Mouse (Mus musculus) hindbrain, embryonic 16.5 days (tissue): Measurements from ENCODE around the gene Igf2r. TPM values are rescaled to one million over a fixed set of nuclear protein-coding genes. Genes with fewer than 3 reads are reported as not detected.

ENCODE experiments used
- ATAC-seq: fragments of 200-750 bp; cut with Nextera tagmentation; 2 replicates; pipeline ENCODE4 v1.8.0; 2017; ENCODE audit warnings: moderate TSS enrichment, moderate library complexity
- H3K27ac ChIP-seq: fragments of 300-500 bp; sonication (generic); 2 replicates; pipeline ENCODE4 v1.5.1; 2014; ENCODE audit warnings: low read depth, mild to moderate bottlenecking, control low read depth, low read length, moderate library complexity
- H3K27me3 ChIP-seq: fragments of 300-500 bp; sonication (generic); replicated peaks from 2 replicates; pipeline ENCODE4 v1.6.1; 2014; ENCODE audit warnings: low read length; ENCODE audit not compliant: control insufficient read depth, insufficient read depth
- H3K36me3 ChIP-seq: fragments of 300-500 bp; sonication (generic); 2 replicates; pipeline ENCODE4 v1.6.1; 2014; ENCODE audit warnings: mild to moderate bottlenecking, low read length, moderate library complexity, mixed read lengths; ENCODE audit not compliant: control insufficient read depth, insufficient read depth
- H3K4me1 ChIP-seq: fragments of 300-500 bp; sonication (generic); 2 replicates; pipeline ENCODE4 v1.6.1; 2014; ENCODE audit warnings: low read depth, low read length; ENCODE audit not compliant: control insufficient read depth, insufficient read depth
- H3K4me2 ChIP-seq: fragments of 300-500 bp; sonication (generic); 2 replicates; pipeline ENCODE4 v1.6.1; 2014; ENCODE audit warnings: mild to moderate bottlenecking, low read length, control low read depth, moderate library complexity
- H3K4me3 ChIP-seq: fragments of 300-500 bp; sonication (generic); 2 replicates; pipeline ENCODE4 v1.5.1; 2014; ENCODE audit warnings: mild to moderate bottlenecking, low read length, control low read depth, moderate library complexity
- H3K9ac ChIP-seq: fragments of 300-500 bp; sonication (generic); 2 replicates; pipeline ENCODE4 v1.6.1; 2014; ENCODE audit warnings: low read depth, mild to moderate bottlenecking, control low read depth, low read length, moderate library complexity
- H3K9me3 ChIP-seq: fragments of 300-500 bp; sonication (generic); 2 replicates; pipeline ENCODE4 v1.6.1; 2014; ENCODE audit warnings: mild to moderate bottlenecking, low read length, moderate library complexity; ENCODE audit not compliant: control insufficient read depth
- WGBS: fragments of 180-500 bp; shearing (Covaris S2); extraction: QIAGEN DNeasy Blood & Tissue Kit; methylation state at CpG from one replicate; pipeline ENCODE4 v1.1.7; 2014; 5-methylcytosine and 5-hydroxymethylcytosine counted together
- polyA plus RNA-seq: library from polyadenylated mRNA; unstranded; fragments of >200 nt; fragmentation: Nextera tagmentation; extraction: Ambion mirVana; gene quantifications from 2 replicates; pipeline ENCODE4 v1.2.1, GENCODE M21; 2015

Igf2r gene
- polyA plus RNA-seq, 1 experiment from 2014 or later = 6.4 TPM

GRCm38 (mm10) chr17:12742151-12742908, 27.1 kb downstream of the Igf2r start:
- 53% methylated on average over 38 of the region's 38 CpGs for WGBS
- H3K9me3 ChIP-seq = peaks cover 23% of the 10 kb centered on the region
- H3K27me3 ChIP-seq = no peaks in the 10 kb centered on the region
- H3K9ac ChIP-seq = peak overlapping the region; percentile 58
- H3K36me3 ChIP-seq = peaks cover 26% of the 10 kb centered on the region
- peak overlapping the region; percentile 47 for H3K4me3 ChIP-seq
- H3K4me2 ChIP-seq = peak overlapping the region; percentile 58
- H3K27ac ChIP-seq = no peak overlapping the region
- H3K4me1 ChIP-seq = no peaks in the 10 kb centered on the region
- peak; percentile 34; the same call in 1 of the 2 replicates for ATAC-seq

GRCm38 (mm10) chr17:12741218-12741968, 28.1 kb downstream of the Igf2r start:
- peak overlapping the region; percentile 68 for H3K27ac ChIP-seq
- WGBS = 62% methylated on average over 37 of the region's 45 CpGs

GRCm38 (mm10) chr17:12740317-12740716, 29.1 kb downstream of the Igf2r start:
- no peak for ATAC-seq
- H3K4me3 ChIP-seq = no peak overlapping the region
- H3K4me1 ChIP-seq = no peaks in the 10 kb centered on the region
- 80% methylated on average over 2 of the region's 2 CpGs for WGBS
- peaks cover 23% of the 10 kb centered on the region for H3K9me3 ChIP-seq
- no peak overlapping the region for H3K27ac ChIP-seq
- H3K36me3 ChIP-seq = peaks cover 24% of the 10 kb centered on the region
- no peak overlapping the region for H3K9ac ChIP-seq
- H3K4me2 ChIP-seq = no peak overlapping the region
- no peaks in the 10 kb centered on the region for H3K27me3 ChIP-seq

More at GRCm38 (mm10) chr17:12741218-12741968, 28.1 kb downstream of the Igf2r start:
- H3K36me3 ChIP-seq = peaks cover 26% of the 10 kb centered on the region
- peak overlapping the region; percentile 58 for H3K4me2 ChIP-seq
- H3K9me3 ChIP-seq = peaks cover 23% of the 10 kb centered on the region
- peak; percentile 82 for ATAC-seq
- peak overlapping the region; percentile 47 for H3K4me3 ChIP-seq
- no peaks in the 10 kb centered on the region for H3K27me3 ChIP-seq
- no peaks in the 10 kb centered on the region for H3K4me1 ChIP-seq
- H3K9ac ChIP-seq = peak overlapping the region; percentile 58

GRCm38 (mm10) chr17:12739516-12739915, 29.9 kb downstream of the Igf2r start:
- Histone ChIP-seq H3K27me3 (no peaks in the 10 kb centered on the region), H3K4me1 (no peaks in the 10 kb centered on the region), H3K9me3 (peaks cover 23% of the 10 kb centered on the region), H3K4me3 (no peak overlapping the region), H3K4me2 (no peak overlapping the region), H3K36me3 (peaks cover 21% of the 10 kb centered on the region), H3K27ac (no peak overlapping the region), H3K9ac (no peak overlapping the region)
- no peak for ATAC-seq
- 78% methylated on average over 4 of the region's 4 CpGs for WGBS

- H3K36me3 ChIP-seq = peaks cover 22% of the 10 kb centered on the region
- 56% methylated on average over 1 of the region's 1 CpGs for WGBS
Observed at GRCm38 (mm10) chr17:12737934-12738333, 31.5 kb downstream of the Igf2r start.

GRCm38 (mm10) chr17:12734205-12734857, 35.1 kb downstream of the Igf2r start:
- H3K4me2 ChIP-seq = no peak overlapping the region

More at GRCm38 (mm10) chr17:12737934-12738333, 31.5 kb downstream of the Igf2r start:
- Histone ChIP-seq H3K4me1 (no peaks in the 10 kb centered on the region), H3K9me3 (peaks cover 20% of the 10 kb centered on the region), H3K9ac (no peak overlapping the region), H3K27ac (no peak overlapping the region), H3K4me2 (no peak overlapping the region), H3K4me3 (no peak overlapping the region), H3K27me3 (no peaks in the 10 kb centered on the region)
- no peak for ATAC-seq

GRCm38 (mm10) chr17:12733128-12733527, 36.3 kb downstream of the Igf2r start:
- Histone ChIP-seq H3K36me3 (peaks cover 16% of the 10 kb centered on the region), H3K27ac (no peak overlapping the region), H3K4me3 (no peak overlapping the region), H3K9ac (no peak overlapping the region), H3K4me1 (no peaks in the 10 kb centered on the region), H3K4me2 (no peak overlapping the region), H3K27me3 (no peaks in the 10 kb centered on the region), H3K9me3 (no peaks in the 10 kb centered on the region)
- WGBS = 95% methylated on average over 6 of the region's 6 CpGs
- no peak for ATAC-seq

More at GRCm38 (mm10) chr17:12734205-12734857, 35.1 kb downstream of the Igf2r start:
- ATAC-seq = no peak
- Histone ChIP-seq H3K9ac (no peak overlapping the region), H3K27me3 (no peaks in the 10 kb centered on the region), H3K4me1 (no peaks in the 10 kb centered on the region), H3K4me3 (no peak overlapping the region), H3K9me3 (no peaks in the 10 kb centered on the region), H3K27ac (0 out of 2 replicates have a peak overlapping the region, but pooled peaks have one; percentile 34), H3K36me3 (peaks cover 16% of the 10 kb centered on the region)
- 69% methylated on average over 12 of the region's 12 CpGs for WGBS

- Histone ChIP-seq H3K4me2 (no peak overlapping the region), H3K27me3 (no peaks in the 10 kb centered on the region), H3K9me3 (no peaks in the 10 kb centered on the region), H3K4me1 (peaks cover 14% of the 10 kb centered on the region), H3K9ac (no peak overlapping the region), H3K4me3 (no peak overlapping the region), H3K36me3 (peaks cover 11% of the 10 kb centered on the region), H3K27ac (no peak overlapping the region)
- 0 out of 2 replicates have a peak, but pooled peaks have one; percentile 24 for ATAC-seq
- 40% methylated on average over 1 of the region's 1 CpGs for whole genome bisulfite sequencing
Observed at GRCm38 (mm10) chr17:12728536-12728935, 40.9 kb downstream of the Igf2r start.

- WGBS = 87% methylated on average over 3 of the region's 3 CpGs
- H3K36me3 ChIP-seq = peaks cover 11% of the 10 kb centered on the region
- H3K27me3 ChIP-seq = no peaks in the 10 kb centered on the region
- H3K4me1 ChIP-seq = peaks cover 14% of the 10 kb centered on the region
- no peak overlapping the region for H3K27ac ChIP-seq
- no peak overlapping the region for H3K4me3 ChIP-seq
- no peak for ATAC-seq
- H3K9ac ChIP-seq = no peak overlapping the region
- H3K9me3 ChIP-seq = no peaks in the 10 kb centered on the region
- H3K4me2 ChIP-seq = no peak overlapping the region
Observed at GRCm38 (mm10) chr17:12727748-12728147, 41.7 kb downstream of the Igf2r start.
